Mouse (Mus musculus) layer of hippocampus, postnatal 14 days (tissue): ENCODE data around the gene Abtb1. TPM values are rescaled to one million over a fixed set of nuclear protein-coding genes. Genes with fewer than 3 reads are reported as not detected.

Experiments used
- DNase-seq, 2 experiments: peaks; one replicate each; pipeline ENCODE4 v3.0.0; 2021 to 2022; ENCODE audit warnings: low spot score in 2 of 2, mixed read lengths in 1 of 2
- long read RNA-seq, 2 experiments: library from polyadenylated mRNA; stranded (forward); transcript quantifications; one replicate each; pipeline ENCODE4 v2.0.0; 2021
- total RNA-seq, 2 experiments: library from RNA; stranded (reverse); gene quantifications; 2 replicates each; pipeline ENCODE4 v1.2.3; 2021

Gene Abtb1
- 10 to 100 TPM; 25.8 to 32.1 TPM for total RNA-seq
- long read RNA-seq, experiment 1, transcript Abtb1-201 (12 exons, 1,845 nt), result major isoform, 10 of 30 reads
- long read RNA-seq, experiment 1, partial matches to known transcripts, result 4 of 30 reads
- long read RNA-seq, experiment 1, other reads (novel, unspliced or antisense), result 16 of 30 reads
- long read RNA-seq, experiment 2, transcript Abtb1-201 (12 exons, 1,845 nt), result major isoform, 7 of 22 reads
- long read RNA-seq, experiment 2, partial matches to known transcripts, result 2 of 22 reads
- long read RNA-seq, experiment 2, other reads (novel, unspliced or antisense), result 13 of 22 reads

- peak; percentile 97 to 99 for DNase-seq
These were observed at the start of gene Abtb1 for GRCm38 (mm10) chr6:88841781-88842689. Abtb1 (minus strand) TSS chr6:88841984.

- DNase-seq, result no peak
These were observed 49.0 kb upstream of the Abtb1 start for GRCm38 (mm10) chr6:88890832-88891231.

GRCm38 (mm10) chr6:88889410-88890042 lies 47.7 kb upstream of the Abtb1 start:
- no peak for DNase-seq

GRCm38 (mm10) chr6:88886417-88886967 lies 44.7 kb upstream of the Abtb1 start:
- DNase-seq, result no peak

DNA sequence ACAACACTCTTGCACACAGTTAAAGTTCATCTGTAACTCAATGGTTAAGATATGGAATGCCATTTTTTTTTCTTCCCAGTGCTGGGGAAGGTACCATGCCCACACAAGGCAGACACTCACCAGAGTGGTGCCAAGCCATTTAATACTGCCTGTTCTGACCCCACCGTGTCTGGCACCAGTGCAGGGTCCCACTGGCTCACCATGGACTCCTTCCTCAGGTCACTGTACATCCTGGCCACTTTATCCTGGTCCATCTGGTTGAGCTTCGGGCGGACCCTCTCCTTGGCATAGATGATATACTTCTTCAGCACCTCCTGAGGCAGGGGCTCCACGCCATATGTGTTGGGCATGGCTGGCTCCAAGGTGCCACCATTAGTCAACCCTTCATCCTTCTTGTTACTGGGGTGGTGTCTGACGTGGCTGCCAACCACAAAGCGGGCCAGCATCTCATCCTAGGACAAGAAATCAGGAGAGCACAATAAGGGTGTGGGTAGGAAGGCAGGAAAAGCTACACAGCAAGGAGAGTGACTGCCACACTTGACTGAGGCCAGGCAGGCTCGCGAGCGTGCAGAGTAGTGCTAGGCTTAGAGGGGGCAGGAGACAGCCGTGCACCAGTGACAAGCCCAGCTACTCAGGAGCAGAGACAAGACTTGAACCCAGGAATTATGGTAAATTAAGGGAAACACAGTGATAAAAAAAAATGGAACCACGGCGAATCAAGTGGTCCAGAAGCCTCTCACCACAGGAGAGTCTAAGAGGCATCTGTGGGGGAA lies 44.0 kb upstream of the Abtb1 start:
- DNase-seq, result no peak

DNA sequence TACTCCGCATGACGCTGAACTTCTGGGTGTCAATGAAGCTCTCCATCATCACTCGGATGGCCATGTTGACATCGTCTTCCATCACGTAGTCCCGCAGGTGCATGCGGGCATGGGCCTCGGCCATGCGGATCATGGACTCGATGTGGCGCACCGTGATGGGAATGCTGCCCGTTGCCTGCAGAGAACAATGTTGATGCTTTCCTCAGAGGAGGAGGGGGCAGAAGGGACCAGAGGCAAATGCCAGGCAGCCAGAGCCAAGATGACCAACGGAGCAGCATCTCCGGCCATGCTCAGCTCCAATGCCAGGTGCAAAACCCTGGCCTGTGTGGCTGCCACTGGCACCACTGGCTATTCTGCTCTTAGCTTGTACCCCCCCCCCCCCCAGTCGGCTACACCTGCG lies 42.9 kb upstream of the Abtb1 start:
- no peak for DNase-seq

DNA sequence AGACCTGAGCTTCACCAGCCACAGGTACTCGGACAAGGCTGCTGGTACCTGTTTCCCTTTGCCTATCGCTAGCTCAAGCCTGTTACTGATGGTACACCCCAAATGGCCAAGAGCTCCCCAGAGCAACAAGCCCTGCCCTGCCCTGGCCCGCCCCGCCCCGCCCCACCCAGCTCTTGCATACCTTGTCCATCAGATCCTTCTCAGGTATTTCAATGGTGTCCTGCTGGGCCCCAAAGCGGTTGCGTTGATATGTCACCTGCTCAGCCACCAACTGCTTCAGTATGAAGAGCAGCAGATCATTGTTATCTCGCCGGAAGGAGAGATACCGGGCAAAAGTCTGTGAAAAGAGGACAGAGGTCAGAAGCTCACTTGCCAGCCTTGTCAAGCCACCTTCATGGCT lies 42.4 kb upstream of the Abtb1 start:
- no peak for DNase-seq

DNA sequence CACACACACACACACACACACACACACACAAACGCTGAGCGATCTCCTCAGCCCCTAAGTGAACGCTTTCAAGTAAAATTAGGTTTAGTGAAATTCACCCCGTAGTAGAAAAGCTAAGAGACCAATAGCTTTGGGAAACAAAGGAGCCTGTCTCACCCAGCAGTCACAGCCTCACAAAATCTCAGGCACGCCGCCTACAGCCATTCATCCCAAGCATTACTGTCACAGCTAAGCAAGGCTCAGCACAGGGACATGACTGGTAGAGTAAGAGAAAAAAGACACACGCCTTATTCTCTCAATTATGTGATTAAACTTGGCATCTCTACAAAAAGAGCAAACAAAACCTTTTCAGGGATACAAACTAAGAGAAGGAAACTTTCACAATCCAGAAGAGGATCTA lies 39.5 kb upstream of the Abtb1 start:
- no peak for DNase-seq

GRCm38 (mm10) chr6:88879471-88879870 lies 37.7 kb upstream of the Abtb1 start:
- no peak for DNase-seq

- peak; percentile 82 to 86 for DNase-seq
These were observed 33.2 kb upstream of the Abtb1 start, which contains the start of gene Podxl2 for GRCm38 (mm10) chr6:88874868-88875508. Podxl2 (minus strand) TSS chr6:88875044.

DNA sequence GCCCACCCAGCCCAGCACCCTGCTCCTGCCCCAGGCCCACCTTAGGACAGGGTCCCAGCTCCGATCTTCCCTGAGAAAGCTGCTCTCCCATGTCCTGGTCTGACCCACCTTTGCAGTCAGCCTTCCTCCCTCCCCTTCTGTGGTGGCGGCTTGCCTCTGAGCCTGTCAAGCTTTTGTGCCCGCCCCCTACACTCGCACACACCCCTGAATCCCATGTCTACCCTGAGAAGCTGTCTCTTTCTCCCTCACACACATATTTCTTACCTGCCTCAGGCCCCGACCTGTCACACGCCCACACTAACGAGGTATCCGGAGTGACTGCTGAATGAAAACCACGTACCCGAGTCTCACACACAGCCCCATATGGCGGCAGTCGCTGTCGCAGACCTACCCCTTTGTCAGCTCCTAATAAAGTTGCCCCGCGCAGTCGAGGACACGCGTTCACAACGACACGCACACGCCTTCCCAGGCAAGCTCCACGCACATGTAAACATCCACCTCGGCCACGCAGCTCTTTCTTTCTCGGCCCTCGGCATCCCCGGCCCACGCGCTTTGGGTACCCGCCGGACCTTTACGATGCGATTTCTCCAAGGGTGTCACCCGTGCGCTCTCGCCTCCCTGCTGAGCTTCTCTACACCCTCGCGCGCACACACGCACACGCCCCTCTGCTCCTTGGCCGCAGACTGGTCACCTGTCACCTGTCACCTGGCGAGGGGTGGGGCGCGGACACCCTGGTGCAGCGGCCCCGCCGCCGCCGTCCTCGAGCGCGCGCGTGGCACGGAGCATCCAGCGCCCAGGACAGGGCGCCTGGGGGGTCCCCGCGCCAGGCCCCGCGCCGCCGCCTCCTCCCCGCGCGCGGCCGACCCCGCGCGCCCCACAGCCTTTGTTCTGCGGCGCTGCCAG lies 32.4 kb upstream of the Abtb1 start:
- DNase-seq, result peak; percentile 38 to 59

DNA sequence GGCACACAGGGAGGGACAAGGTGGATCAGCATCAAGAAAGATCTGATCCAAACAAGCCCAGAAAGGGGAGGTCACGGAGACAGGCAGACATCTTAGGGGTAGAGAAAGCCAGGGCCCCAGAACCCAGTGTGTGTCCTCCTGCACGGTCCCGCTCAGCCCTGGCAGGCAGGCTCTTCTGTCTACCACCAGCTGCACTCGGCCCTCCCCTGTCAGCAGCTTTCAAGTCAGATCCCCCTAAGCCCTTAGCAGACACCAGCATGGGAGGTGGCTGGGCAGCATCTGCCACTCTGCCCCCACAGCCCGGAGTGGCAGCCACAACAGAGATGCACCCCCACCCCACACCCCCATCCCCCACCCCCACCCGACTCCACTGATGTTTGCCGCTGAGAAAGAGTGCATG lies 31.0 kb upstream of the Abtb1 start:
- DNase-seq, result no peak

DNA sequence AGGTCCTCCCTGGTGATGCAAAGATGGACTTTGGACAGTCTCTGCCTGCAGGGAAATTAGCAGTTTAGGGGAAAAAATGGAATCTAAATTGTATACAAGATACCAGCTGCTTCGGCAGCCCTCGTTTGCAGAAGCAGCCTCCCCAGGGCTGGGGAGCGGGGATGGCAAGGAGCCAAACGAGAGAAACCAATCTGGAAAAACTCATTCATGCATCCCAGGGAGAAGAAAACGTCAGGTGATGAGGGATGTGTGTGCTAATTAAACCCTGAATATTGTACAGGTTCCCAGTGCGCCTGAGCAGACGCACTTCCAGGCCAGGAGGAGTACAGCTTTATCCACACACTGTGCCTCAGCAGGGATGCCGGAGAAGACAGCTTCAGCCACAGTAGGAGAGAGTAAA lies 29.8 kb upstream of the Abtb1 start:
- DNase-seq, result peak; percentile 49 to 70

- no peak for DNase-seq
These were observed 28.8 kb upstream of the Abtb1 start for GRCm38 (mm10) chr6:88870594-88870993.

DNA sequence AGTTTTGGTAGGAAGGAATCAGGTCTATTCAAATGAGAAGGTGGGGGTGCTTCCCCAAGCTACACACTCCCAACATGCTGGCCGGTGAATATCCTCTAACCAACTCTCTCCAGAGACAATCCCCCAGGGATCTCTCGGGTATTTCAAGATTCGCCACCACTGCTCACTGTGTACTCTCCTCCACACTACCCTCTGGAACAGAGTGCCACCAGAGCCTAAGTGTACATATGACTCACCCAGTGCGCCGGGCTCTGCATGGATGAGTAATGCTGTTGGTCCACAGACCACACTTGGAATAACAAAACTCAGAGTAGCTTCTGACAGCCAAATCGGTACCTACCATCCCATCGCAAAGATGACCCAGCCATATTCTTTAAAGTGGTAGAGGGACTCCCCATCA lies 27.7 kb upstream of the Abtb1 start:
- DNase-seq, result no peak

- DNase-seq, result no peak
These were observed 23.9 kb upstream of the Abtb1 start for GRCm38 (mm10) chr6:88865704-88866103.

DNA sequence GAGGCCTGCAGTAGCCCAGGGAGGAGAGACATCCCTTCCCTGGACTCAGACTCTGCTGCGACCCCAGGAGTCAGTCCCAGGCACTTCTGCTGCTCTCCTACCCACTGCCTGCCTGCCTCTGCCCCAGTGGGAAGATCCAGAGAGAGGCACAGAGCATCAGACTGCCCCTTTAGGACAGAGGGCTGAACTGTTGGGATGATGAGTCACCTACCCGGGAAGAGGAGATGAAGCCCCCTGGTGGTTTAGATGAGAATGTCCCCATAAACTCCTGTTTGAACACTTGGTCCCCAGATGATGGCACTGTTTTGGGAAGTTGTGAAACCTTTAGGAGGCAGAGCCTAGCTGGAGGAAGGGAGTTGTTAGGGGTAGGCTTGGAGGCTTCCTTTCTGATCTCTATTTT lies 19.1 kb upstream of the Abtb1 start:
- DNase-seq, result peak in 1 of 2 experiments; percentile 55

DNA sequence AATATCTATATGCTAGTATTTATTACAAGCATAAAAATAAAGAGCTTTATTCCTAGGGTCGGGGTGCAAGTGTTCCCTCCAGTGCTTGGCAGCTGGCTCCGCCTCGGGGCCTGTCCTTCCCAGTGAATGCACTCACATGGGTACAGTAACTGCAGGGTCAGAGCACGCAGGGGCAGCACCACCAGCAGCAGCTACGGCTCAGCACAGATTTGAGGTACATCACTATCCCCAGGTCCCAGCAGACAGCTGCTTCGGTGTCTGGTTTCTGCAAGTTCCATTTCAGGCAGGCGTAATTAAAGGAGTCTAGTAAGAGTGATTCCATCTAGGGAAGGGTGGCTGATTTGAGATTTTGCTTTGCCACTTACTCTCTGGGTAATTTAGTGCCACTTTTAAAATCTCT lies 16.6 kb upstream of the Abtb1 start:
- no peak for DNase-seq

- DNase-seq, result no peak
These were observed 16.0 kb upstream of the Abtb1 start for GRCm38 (mm10) chr6:88857830-88858229.
